Mouse (Mus musculus) midbrain, embryonic 13.5 days (tissue): Measurements from ENCODE around the gene Sgpp1. TPM values are rescaled to one million over a fixed set of nuclear protein-coding genes. Genes with fewer than 3 reads are reported as not detected.
"Not testable (repeated sequence)": the region's sequence is repeated elsewhere in the genome, so short reads cannot be mapped to it uniquely, and the experiment has no call there.

Experiments
- ATAC-seq: fragments of 200-750 bp; cut with Nextera tagmentation; 2 replicates; pipeline ENCODE4 v1.8.0; 2017; ENCODE audit warnings: mild to moderate bottlenecking, moderate TSS enrichment, moderate library complexity
- H3K27ac ChIP-seq: fragments of 300-500 bp; sonication (generic); 2 replicates; pipeline ENCODE4 v1.5.1; 2015; ENCODE audit warnings: inconsistent platforms, mild to moderate bottlenecking, moderate library complexity
- H3K27me3 ChIP-seq: fragments of 300-500 bp; sonication (generic); 2 replicates; pipeline ENCODE4 v1.6.1; 2015; ENCODE audit warnings: mild to moderate bottlenecking, inconsistent platforms
- H3K36me3 ChIP-seq: fragments of 300-500 bp; sonication (generic); 2 replicates; pipeline ENCODE4 v1.6.1; 2015; ENCODE audit warnings: mild to moderate bottlenecking, inconsistent platforms
- H3K4me1 ChIP-seq: fragments of 300-500 bp; sonication (generic); replicated peaks from 2 replicates; pipeline ENCODE4 v1.6.1; 2015; ENCODE audit warnings: inconsistent platforms
- H3K4me2 ChIP-seq: fragments of 300-500 bp; sonication (generic); replicated peaks from 2 replicates; pipeline ENCODE4 v1.6.1; 2015; ENCODE audit warnings: moderate library complexity, mild to moderate bottlenecking, inconsistent platforms
- H3K4me3 ChIP-seq: fragments of 300-500 bp; sonication (generic); replicated peaks from 2 replicates; pipeline ENCODE4 v1.5.1; 2015; ENCODE audit warnings: mild to moderate bottlenecking, inconsistent platforms
- H3K9ac ChIP-seq: fragments of 300-500 bp; sonication (generic); replicated peaks from 2 replicates; pipeline ENCODE4 v1.6.1; 2015; ENCODE audit warnings: mild to moderate bottlenecking, inconsistent platforms
- H3K9me3 ChIP-seq: fragments of 300-500 bp; sonication (generic); 2 replicates; pipeline ENCODE4 v1.6.1; 2016; ENCODE audit warnings: mild to moderate bottlenecking, inconsistent platforms
- WGBS: fragments of 180-500 bp; shearing (Covaris S2); methylation state at CpG from one replicate; pipeline ENCODE4 v1.1.7; 2015; 5-methylcytosine and 5-hydroxymethylcytosine counted together
- polyA plus RNA-seq: library from polyadenylated mRNA; unstranded; fragments of >200 nt; fragmentation: Nextera tagmentation; extraction: Ambion mirVana; gene quantifications from 2 replicates; pipeline ENCODE4 v1.2.1, GENCODE M21; 2015

The Sgpp1 gene
- polyA plus RNA-seq, 1 experiment from 2014 or later: 7.9 TPM

GRCm38 (mm10) chr12:75709506-75709905, 26.0 kb downstream of the Sgpp1 start:
- H3K4me3 ChIP-seq: no peak overlapping the region
- ATAC-seq: no peak
- H3K9me3 ChIP-seq: no peaks in the 10 kb centered on the region
- WGBS: 89% methylated on average over 2 of the region's 2 CpGs
- H3K4me1 ChIP-seq: no peaks in the 10 kb centered on the region
- no peaks in the 10 kb centered on the region for H3K27me3 ChIP-seq
- H3K4me2 ChIP-seq: no peak overlapping the region
- no peak overlapping the region for H3K27ac ChIP-seq
- no peak overlapping the region for H3K9ac ChIP-seq
- H3K36me3 ChIP-seq: no peaks in the 10 kb centered on the region

GRCm38 (mm10) chr12:75706670-75707069, 28.9 kb downstream of the Sgpp1 start:
- H3K27ac ChIP-seq: no peak overlapping the region
- H3K27me3 ChIP-seq: no peaks in the 10 kb centered on the region
- H3K4me2 ChIP-seq: no peak overlapping the region
- no peaks in the 10 kb centered on the region for H3K9me3 ChIP-seq
- H3K4me3 ChIP-seq: no peak overlapping the region
- H3K4me1 ChIP-seq: peaks cover 5% of the 10 kb centered on the region; the same call in 1 of the 2 replicates
- ATAC-seq: no peak
- no peaks in the 10 kb centered on the region for H3K36me3 ChIP-seq
- WGBS: 90% methylated on average over 7 of the region's 7 CpGs
- no peak overlapping the region for H3K9ac ChIP-seq

GRCm38 (mm10) chr12:75702739-75703122, 32.8 kb downstream of the Sgpp1 start:
- Histone ChIP-seq H3K4me1 (peaks cover 9% of the 10 kb centered on the region; the same call in 1 of the 2 replicates), H3K27me3 (no peaks in the 10 kb centered on the region), H3K4me3 (no peak overlapping the region), H3K27ac (no peak overlapping the region), H3K4me2 (no peak overlapping the region), H3K9me3 (no peaks in the 10 kb centered on the region), H3K36me3 (no peaks in the 10 kb centered on the region), H3K9ac (no peak overlapping the region)
- no peak for ATAC-seq
- WGBS: 92% methylated on average over 3 of the region's 3 CpGs

GRCm38 (mm10) chr12:75702084-75702738, 33.3 kb downstream of the Sgpp1 start:
- H3K9me3 ChIP-seq: no peaks in the 10 kb centered on the region
- H3K36me3 ChIP-seq: no peaks in the 10 kb centered on the region
- peaks cover 9% of the 10 kb centered on the region; the same call in 1 of the 2 replicates for H3K4me1 ChIP-seq
- ATAC-seq: no peak
- peak overlapping the region; percentile 14; the same call in 1 of the 2 replicates for H3K9ac ChIP-seq
- H3K27ac ChIP-seq: no peak overlapping the region
- H3K4me3 ChIP-seq: peak overlapping the region; percentile 4; the same call in 1 of the 2 replicates
- peak overlapping the region; percentile 34 for H3K4me2 ChIP-seq
- 79% methylated on average over 14 of the region's 14 CpGs for WGBS
- H3K27me3 ChIP-seq: no peaks in the 10 kb centered on the region

GRCm38 (mm10) chr12:75701173-75702083, 34.1 kb downstream of the Sgpp1 start:
- no peak for ATAC-seq
- 51% methylated on average over 21 of the region's 21 CpGs for WGBS

GRCm38 (mm10) chr12:75698692-75699091, 36.8 kb downstream of the Sgpp1 start:
- Histone ChIP-seq H3K27ac (no peak overlapping the region), H3K36me3 (no peaks in the 10 kb centered on the region), H3K4me2 (no peak overlapping the region), H3K27me3 (no peaks in the 10 kb centered on the region), H3K9me3 (no peaks in the 10 kb centered on the region), H3K4me3 (no peak overlapping the region), H3K4me1 (peaks cover 9% of the 10 kb centered on the region; the same call in 1 of the 2 replicates), H3K9ac (no peak overlapping the region)
- ATAC-seq: no peak
- WGBS: 94% methylated on average over 3 of the region's 3 CpGs

More at GRCm38 (mm10) chr12:75701173-75702083, 34.1 kb downstream of the Sgpp1 start:
- peak overlapping the region; percentile 14; the same call in 1 of the 2 replicates for H3K9ac ChIP-seq
- peaks cover 9% of the 10 kb centered on the region; the same call in 1 of the 2 replicates for H3K4me1 ChIP-seq
- no peaks in the 10 kb centered on the region for H3K27me3 ChIP-seq
- peak overlapping the region; percentile 34 for H3K4me2 ChIP-seq
- H3K27ac ChIP-seq: no peak overlapping the region
- H3K4me3 ChIP-seq: peak overlapping the region; percentile 4; the same call in 1 of the 2 replicates
- H3K36me3 ChIP-seq: no peaks in the 10 kb centered on the region
- no peaks in the 10 kb centered on the region for H3K9me3 ChIP-seq

GRCm38 (mm10) chr12:75695845-75696244, 39.7 kb downstream of the Sgpp1 start:
- not testable (repeated sequence) for H3K4me1 ChIP-seq

GRCm38 (mm10) chr12:75689003-75689402, 46.5 kb downstream of the Sgpp1 start:
- Histone ChIP-seq H3K9ac (no peak overlapping the region), H3K27ac (no peak overlapping the region), H3K9me3 (0 out of 2 replicates have a peak, but pooled peaks cover 2% of the 10 kb centered on the region), H3K27me3 (no peaks in the 10 kb centered on the region), H3K4me2 (no peak overlapping the region), H3K36me3 (no peaks in the 10 kb centered on the region), H3K4me1 (no peaks in the 10 kb centered on the region), H3K4me3 (no peak overlapping the region)
- WGBS: 94% methylated on average over 2 of the region's 2 CpGs
- ATAC-seq: no peak

More at GRCm38 (mm10) chr12:75695845-75696244, 39.7 kb downstream of the Sgpp1 start:
- H3K36me3 ChIP-seq, H3K4me2 ChIP-seq, H3K4me3 ChIP-seq, ATAC-seq, H3K9ac ChIP-seq, H3K27me3 ChIP-seq, H3K9me3 ChIP-seq, H3K27ac ChIP-seq: not testable (repeated sequence)
- 86% methylated on average over 1 of the region's 1 CpGs for WGBS

- Histone ChIP-seq H3K36me3 (no peaks in the 10 kb centered on the region), H3K4me1 (no peaks in the 10 kb centered on the region), H3K27ac (no peak overlapping the region), H3K9me3 (0 out of 2 replicates have a peak, but pooled peaks cover 2% of the 10 kb centered on the region), H3K9ac (no peak overlapping the region), H3K4me3 (no peak overlapping the region), H3K4me2 (no peak overlapping the region), H3K27me3 (no peaks in the 10 kb centered on the region)
- 75% methylated on average over 4 of the region's 4 CpGs for WGBS
- ATAC-seq: no peak
These were observed 48.2 kb downstream of the Sgpp1 start for GRCm38 (mm10) chr12:75687314-75687713.

- H3K4me3 ChIP-seq, H3K27me3 ChIP-seq, H3K4me1 ChIP-seq, H3K36me3 ChIP-seq, H3K9ac ChIP-seq, ATAC-seq, H3K27ac ChIP-seq, H3K4me2 ChIP-seq, H3K9me3 ChIP-seq: not testable (repeated sequence)
- 82% methylated on average over 4 of the region's 4 CpGs for WGBS
These were observed 51.5 kb downstream of the Sgpp1 start for GRCm38 (mm10) chr12:75684026-75684425.

GRCm38 (mm10) chr12:75683598-75683997, 51.9 kb downstream of the Sgpp1 start:
- no peaks in the 10 kb centered on the region for H3K36me3 ChIP-seq

GRCm38 (mm10) chr12:75682842-75683241, 52.7 kb downstream of the Sgpp1 start:
- no peaks in the 10 kb centered on the region for H3K4me1 ChIP-seq
- 86% methylated on average over 2 of the region's 2 CpGs for WGBS

More at GRCm38 (mm10) chr12:75683598-75683997, 51.9 kb downstream of the Sgpp1 start:
- no peak overlapping the region for H3K9ac ChIP-seq
- 94% methylated on average over 4 of the region's 4 CpGs for WGBS
- no peak overlapping the region for H3K4me2 ChIP-seq
- no peaks in the 10 kb centered on the region for H3K9me3 ChIP-seq
- no peaks in the 10 kb centered on the region for H3K27me3 ChIP-seq
- H3K4me1 ChIP-seq: no peaks in the 10 kb centered on the region
- H3K4me3 ChIP-seq: no peak overlapping the region
- no peak overlapping the region for H3K27ac ChIP-seq
- no peak for ATAC-seq

More at GRCm38 (mm10) chr12:75682842-75683241, 52.7 kb downstream of the Sgpp1 start:
- H3K27ac ChIP-seq: no peak overlapping the region
- H3K9ac ChIP-seq: no peak overlapping the region
- no peak overlapping the region for H3K4me2 ChIP-seq
- H3K36me3 ChIP-seq: no peaks in the 10 kb centered on the region
- no peaks in the 10 kb centered on the region for H3K9me3 ChIP-seq
- no peak overlapping the region for H3K4me3 ChIP-seq
- H3K27me3 ChIP-seq: no peaks in the 10 kb centered on the region
- ATAC-seq: no peak
